Mouse (Mus musculus) stomach, embryonic 15.5 days (tissue): ENCODE measurements around the gene Gm29133. TPM values are rescaled to one million over a fixed set of nuclear protein-coding genes. Genes with fewer than 3 reads are reported as not detected.

Experiments used
- ATAC-seq: fragments of 200-750 bp; cut with Nextera tagmentation; 2 replicates; pipeline ENCODE4 v1.8.0; 2017; ENCODE audit warnings: low read depth, moderate number of reproducible peaks, moderate TSS enrichment; ENCODE audit not compliant: insufficient read depth, low FRiP score
- H3K27ac ChIP-seq: fragments of 300-500 bp; sonication (generic); 2 replicates; pipeline ENCODE4 v1.5.1; 2015; ENCODE audit warnings: mild to moderate bottlenecking, inconsistent platforms
- H3K27me3 ChIP-seq: fragments of 300-500 bp; sonication (generic); replicated peaks from 2 replicates; pipeline ENCODE4 v1.6.1; 2015; ENCODE audit warnings: inconsistent platforms
- H3K36me3 ChIP-seq: fragments of 300-500 bp; sonication (generic); 2 replicates; pipeline ENCODE4 v1.6.1; 2015; ENCODE audit warnings: inconsistent platforms
- H3K4me1 ChIP-seq: fragments of 300-500 bp; sonication (generic); 2 replicates; pipeline ENCODE4 v1.6.1; 2015; ENCODE audit warnings: inconsistent platforms
- H3K4me2 ChIP-seq: fragments of 300-500 bp; sonication (generic); 2 replicates; pipeline ENCODE4 v1.6.1; 2015; ENCODE audit warnings: mild to moderate bottlenecking, inconsistent platforms
- H3K4me3 ChIP-seq: fragments of 300-500 bp; sonication (generic); replicated peaks from 2 replicates; pipeline ENCODE4 v1.5.1; 2015; ENCODE audit warnings: inconsistent platforms
- H3K9ac ChIP-seq: fragments of 300-500 bp; sonication (generic); 2 replicates; pipeline ENCODE4 v1.6.1; 2015; ENCODE audit warnings: inconsistent platforms
- H3K9me3 ChIP-seq: fragments of 300-500 bp; sonication (generic); 2 replicates; pipeline ENCODE4 v1.6.1; 2016; ENCODE audit warnings: inconsistent platforms
- WGBS: fragments of 180-500 bp; shearing (Covaris S2); methylation state at CpG from one replicate; pipeline ENCODE4 v1.1.7; 2015; 5-methylcytosine and 5-hydroxymethylcytosine counted together
- polyA plus RNA-seq: library from polyadenylated mRNA; unstranded; fragments of >200 nt; fragmentation: Nextera tagmentation; extraction: Ambion mirVana; gene quantifications from 2 replicates; pipeline ENCODE4 v1.2.1, GENCODE M21; 2015

Gene Gm29133
- polyA plus RNA-seq, 1 experiment from 2014 or later: not detected

- no peaks in the 10 kb centered on the region for H3K4me1 ChIP-seq
- H3K9me3 ChIP-seq: no peaks in the 10 kb centered on the region
- no peak overlapping the region for H3K4me3 ChIP-seq
- H3K36me3 ChIP-seq: no peaks in the 10 kb centered on the region
- no peak for ATAC-seq
- no peak overlapping the region for H3K9ac ChIP-seq
- H3K4me2 ChIP-seq: no peak overlapping the region
- no peaks in the 10 kb centered on the region for H3K27me3 ChIP-seq
- 84% methylated on average over 1 of the region's 1 CpGs for WGBS
- H3K27ac ChIP-seq: no peak overlapping the region
Measured at GRCm38 (mm10) chr3:75823934-75824333, 75.9 kb downstream of the Gm29133 start.

- WGBS: 55% methylated on average over 1 of the region's 1 CpGs
- Histone ChIP-seq H3K4me1 (no peaks in the 10 kb centered on the region), H3K36me3 (no peaks in the 10 kb centered on the region), H3K27ac (no peak overlapping the region), H3K4me2 (no peak overlapping the region), H3K9ac (no peak overlapping the region), H3K27me3 (no peaks in the 10 kb centered on the region), H3K4me3 (no peak overlapping the region), H3K9me3 (no peaks in the 10 kb centered on the region)
- ATAC-seq: no peak
Measured at GRCm38 (mm10) chr3:75824458-75824857, 76.5 kb downstream of the Gm29133 start.

- H3K36me3 ChIP-seq: no peaks in the 10 kb centered on the region
- H3K27me3 ChIP-seq: no peaks in the 10 kb centered on the region
- WGBS: 64% methylated on average over 2 of the region's 2 CpGs
- ATAC-seq: no peak
- no peak overlapping the region for H3K4me2 ChIP-seq
- H3K4me1 ChIP-seq: no peaks in the 10 kb centered on the region
- H3K27ac ChIP-seq: no peak overlapping the region
- H3K9me3 ChIP-seq: no peaks in the 10 kb centered on the region
- H3K9ac ChIP-seq: no peak overlapping the region
- H3K4me3 ChIP-seq: no peak overlapping the region
Measured at GRCm38 (mm10) chr3:75834827-75835226, 86.8 kb downstream of the Gm29133 start.

- no peaks in the 10 kb centered on the region for H3K36me3 ChIP-seq
- no peaks in the 10 kb centered on the region for H3K27me3 ChIP-seq
- H3K9me3 ChIP-seq: no peaks in the 10 kb centered on the region
- ATAC-seq: no peak; the same call in 1 of the 2 replicates
- no peak overlapping the region for H3K4me2 ChIP-seq
- no peak overlapping the region for H3K9ac ChIP-seq
- 54% methylated on average over 5 of the region's 5 CpGs for WGBS
- H3K27ac ChIP-seq: no peak overlapping the region
- no peak overlapping the region for H3K4me3 ChIP-seq
- no peaks in the 10 kb centered on the region for H3K4me1 ChIP-seq
Measured at GRCm38 (mm10) chr3:75835286-75835967, 87.4 kb downstream of the Gm29133 start.

Other genes starting within 250 kb of the Gm29133 start
- gene Pdcd10, start 191.3 kb upstream of the Gm29133 start, polyA plus RNA-seq: 83.9 and 86.8 TPM in 2 replicates
- gene Serpini1, start 190.7 kb upstream of the Gm29133 start, polyA plus RNA-seq: 20.7 and 29.0 TPM in 2 replicates
- gene Golim4, start 208.8 kb downstream of the Gm29133 start, polyA plus RNA-seq: 64.0 and 64.5 TPM in 2 replicates